Mouse (Mus musculus) urinary bladder, postnatal 10 days (tissue): ENCODE measurements around the gene Srp68.

Source experiments
- DNase-seq: peaks from one replicate; pipeline ENCODE4 v3.0.0; 2022; ENCODE audit warnings: low spot score

Gene Srp68

GRCm38 (mm10) chr11:116274045-116274666 lies at the start of gene Srp68:
Gene Srp68 (minus strand): TSS chr11:116274217.
- DNase-seq: peak; percentile 66

- DNase-seq: peak; percentile 86
These were observed 45.0 kb upstream of the Srp68 start for GRCm38 (mm10) chr11:116318719-116319659.

GRCm38 (mm10) chr11:116312359-116312758 lies 38.3 kb upstream of the Srp68 start:
- DNase-seq: no peak

- no peak for DNase-seq
These were observed 37.2 kb upstream of the Srp68 start for GRCm38 (mm10) chr11:116311169-116311568.

- DNase-seq: no peak
These were observed 35.6 kb upstream of the Srp68 start for GRCm38 (mm10) chr11:116309601-116310000.

- no peak for DNase-seq
These were observed 33.9 kb upstream of the Srp68 start for GRCm38 (mm10) chr11:116307762-116308531.

GRCm38 (mm10) chr11:116307019-116307725 lies 33.2 kb upstream of the Srp68 start, which contains the start of gene Exoc7:
Gene Exoc7 (minus strand): TSS chr11:116307233.
- DNase-seq: no peak

GRCm38 (mm10) chr11:116306126-116306982 lies 32.3 kb upstream of the Srp68 start:
- peak; percentile 70 for DNase-seq

- DNase-seq: no peak
These were observed 31.4 kb upstream of the Srp68 start for GRCm38 (mm10) chr11:116305423-116305822.

- no peak for DNase-seq
These were observed 24.6 kb upstream of the Srp68 start for GRCm38 (mm10) chr11:116298621-116299020.

- DNase-seq: no peak
These were observed 24.2 kb upstream of the Srp68 start for GRCm38 (mm10) chr11:116298221-116298620.

GRCm38 (mm10) chr11:116297017-116297416 lies 23.0 kb upstream of the Srp68 start:
- DNase-seq: no peak

- DNase-seq: no peak
These were observed 22.2 kb upstream of the Srp68 start for GRCm38 (mm10) chr11:116296191-116296734.

GRCm38 (mm10) chr11:116294319-116294718 lies 20.3 kb upstream of the Srp68 start:
- no peak for DNase-seq

GRCm38 (mm10) chr11:116293538-116294137 lies 19.6 kb upstream of the Srp68 start:
- no peak for DNase-seq

- DNase-seq: no peak
These were observed 18.4 kb upstream of the Srp68 start for GRCm38 (mm10) chr11:116292401-116292800.

- DNase-seq: no peak
These were observed 16.5 kb upstream of the Srp68 start for GRCm38 (mm10) chr11:116290556-116290955.

- no peak for DNase-seq
These were observed 13.3 kb upstream of the Srp68 start for GRCm38 (mm10) chr11:116287351-116287750.

- DNase-seq: no peak
These were observed 11.8 kb upstream of the Srp68 start for GRCm38 (mm10) chr11:116285770-116286191.

GRCm38 (mm10) chr11:116283982-116284381 lies 10.0 kb upstream of the Srp68 start:
- no peak for DNase-seq
